Mouse (Mus musculus) liver, embryonic 12.5 days (tissue): ENCODE measurements at regions not wholly inside any gene's neighbourhood (a gene's known extent, or its start where the extent isn't known, plus 50 kb on each side); places are given as distances from the start of the nearest gene placed in this dataset.
"Not testable (repeated sequence)": the region's sequence is repeated elsewhere in the genome, so short reads cannot be mapped to it uniquely, and the experiment has no call there.

Source experiments
- ATAC-seq: fragments of 200-750 bp; cut with Nextera tagmentation; 2 replicates; pipeline ENCODE4 v1.8.0; 2017; ENCODE audit warnings: moderate number of reproducible peaks, mild to moderate bottlenecking, moderate library complexity
- H3K27ac ChIP-seq: fragments of 300-500 bp; sonication (generic); 2 replicates; pipeline ENCODE4 v1.5.1; 2016; ENCODE audit warnings: mild to moderate bottlenecking
- H3K27me3 ChIP-seq: fragments of 300-500 bp; sonication (generic); replicated peaks from 2 replicates; pipeline ENCODE4 v1.6.1; 2016; ENCODE audit warnings: mild to moderate bottlenecking, moderate library complexity
- H3K36me3 ChIP-seq: fragments of 300-500 bp; sonication (generic); 2 replicates; pipeline ENCODE4 v1.6.1; 2016; ENCODE audit warnings: mild to moderate bottlenecking, moderate library complexity
- H3K4me1 ChIP-seq: fragments of 300-500 bp; sonication (generic); 2 replicates; pipeline ENCODE4 v1.6.1; 2016
- H3K4me2 ChIP-seq: fragments of 300-500 bp; sonication (generic); 2 replicates; pipeline ENCODE4 v1.6.1; 2016; ENCODE audit warnings: mild to moderate bottlenecking, moderate library complexity
- H3K4me3 ChIP-seq: fragments of 300-500 bp; sonication (generic); 2 replicates; pipeline ENCODE4 v1.5.1; 2016; ENCODE audit warnings: mild to moderate bottlenecking, moderate library complexity
- H3K9ac ChIP-seq: fragments of 300-500 bp; sonication (generic); 2 replicates; pipeline ENCODE4 v1.6.1; 2016; ENCODE audit warnings: mild to moderate bottlenecking, moderate library complexity
- H3K9me3 ChIP-seq: fragments of 300-500 bp; sonication (generic); replicated peaks from 2 replicates; pipeline ENCODE4 v1.6.1; 2016; ENCODE audit warnings: mild to moderate bottlenecking, moderate library complexity
- WGBS: fragments of 180-500 bp; shearing (Covaris S2); methylation state at CpG from one replicate; pipeline ENCODE4 v1.1.7; 2016; ENCODE audit not compliant: insufficient replicate concordance; 5-methylcytosine and 5-hydroxymethylcytosine counted together

- not testable (repeated sequence) for H3K36me3 ChIP-seq, H3K27me3 ChIP-seq, ATAC-seq, H3K4me1 ChIP-seq, H3K27ac ChIP-seq, H3K9me3 ChIP-seq, H3K4me2 ChIP-seq, H3K9ac ChIP-seq, H3K4me3 ChIP-seq
- 75% methylated on average over 16 of the region's 16 CpGs for WGBS
Observed at GRCm38 (mm10) chr1:157622156-157622555, 115.6 kb downstream of the Sec16b start.

GRCm38 (mm10) chr1:157632586-157632985, 126.1 kb downstream of the Sec16b start:
- H3K4me3 ChIP-seq, result no peak overlapping the region

GRCm38 (mm10) chr1:157633470-157633869, 126.9 kb downstream of the Sec16b start:
- Histone ChIP-seq H3K4me3 (no peak overlapping the region), H3K27me3 (no peaks in the 10 kb centered on the region), H3K27ac (no peak overlapping the region), H3K4me2 (no peak overlapping the region), H3K4me1 (no peaks in the 10 kb centered on the region), H3K9me3 (no peaks in the 10 kb centered on the region), H3K9ac (no peak overlapping the region), H3K36me3 (no peaks in the 10 kb centered on the region)
- no peak for ATAC-seq
- WGBS, result 61% methylated on average over 6 of the region's 6 CpGs

More at GRCm38 (mm10) chr1:157632586-157632985, 126.1 kb downstream of the Sec16b start:
- Histone ChIP-seq H3K9ac (no peak overlapping the region), H3K27ac (no peak overlapping the region), H3K4me2 (no peak overlapping the region), H3K9me3 (no peaks in the 10 kb centered on the region), H3K27me3 (no peaks in the 10 kb centered on the region), H3K4me1 (no peaks in the 10 kb centered on the region), H3K36me3 (no peaks in the 10 kb centered on the region)
- ATAC-seq, result no peak
- 62% methylated on average over 3 of the region's 3 CpGs for WGBS

- 65% methylated on average over 6 of the region's 6 CpGs for WGBS
- Histone ChIP-seq H3K36me3 (no peaks in the 10 kb centered on the region), H3K27ac (no peak overlapping the region), H3K4me3 (no peak overlapping the region), H3K4me1 (no peaks in the 10 kb centered on the region), H3K9me3 (no peaks in the 10 kb centered on the region), H3K9ac (no peak overlapping the region), H3K4me2 (no peak overlapping the region), H3K27me3 (no peaks in the 10 kb centered on the region)
- no peak for ATAC-seq
Observed at GRCm38 (mm10) chr1:157635776-157636175, 129.2 kb downstream of the Sec16b start.

GRCm38 (mm10) chr1:157643524-157643923, 137.0 kb downstream of the Sec16b start:
- H3K4me1 ChIP-seq, result no peaks in the 10 kb centered on the region
- H3K4me2 ChIP-seq, result no peak overlapping the region
- no peaks in the 10 kb centered on the region for H3K36me3 ChIP-seq
- no peaks in the 10 kb centered on the region for H3K9me3 ChIP-seq
- no peak for ATAC-seq
- H3K27ac ChIP-seq, result no peak overlapping the region
- H3K9ac ChIP-seq, result no peak overlapping the region
- no peak overlapping the region for H3K4me3 ChIP-seq
- no peaks in the 10 kb centered on the region for H3K27me3 ChIP-seq
- WGBS, result 66% methylated on average over 6 of the region's 6 CpGs

- no peaks in the 10 kb centered on the region for H3K4me1 ChIP-seq
- no peaks in the 10 kb centered on the region for H3K27me3 ChIP-seq
- no peak overlapping the region for H3K4me2 ChIP-seq
- H3K9me3 ChIP-seq, result no peaks in the 10 kb centered on the region
- no peak overlapping the region for H3K4me3 ChIP-seq
- no peak overlapping the region for H3K27ac ChIP-seq
- no peak overlapping the region for H3K9ac ChIP-seq
- no peaks in the 10 kb centered on the region for H3K36me3 ChIP-seq
- ATAC-seq, result no peak
- WGBS, result 67% methylated on average over 8 of the region's 8 CpGs
Observed at GRCm38 (mm10) chr1:157645682-157646421, 139.3 kb downstream of the Sec16b start.

- H3K4me3 ChIP-seq, result no peak overlapping the region
- no peaks in the 10 kb centered on the region for H3K9me3 ChIP-seq
- WGBS, result 59% methylated on average over 4 of the region's 4 CpGs
- no peaks in the 10 kb centered on the region for H3K4me1 ChIP-seq
- no peak overlapping the region for H3K4me2 ChIP-seq
- no peaks in the 10 kb centered on the region for H3K36me3 ChIP-seq
- H3K27me3 ChIP-seq, result no peaks in the 10 kb centered on the region
- H3K9ac ChIP-seq, result no peak overlapping the region
- no peak overlapping the region for H3K27ac ChIP-seq
- ATAC-seq, result no peak
Observed at GRCm38 (mm10) chr1:157655446-157655845, 148.9 kb downstream of the Sec16b start.

- no peaks in the 10 kb centered on the region for H3K9me3 ChIP-seq
- H3K4me3 ChIP-seq, result no peak overlapping the region
- no peaks in the 10 kb centered on the region for H3K36me3 ChIP-seq
- H3K27ac ChIP-seq, result no peak overlapping the region
- ATAC-seq, result no peak
- no peak overlapping the region for H3K4me2 ChIP-seq
- no peaks in the 10 kb centered on the region for H3K27me3 ChIP-seq
- 65% methylated on average over 6 of the region's 6 CpGs for WGBS
- H3K4me1 ChIP-seq, result no peaks in the 10 kb centered on the region
- H3K9ac ChIP-seq, result no peak overlapping the region
Observed at GRCm38 (mm10) chr1:157669626-157670025, 163.1 kb downstream of the Sec16b start.

- H3K4me1 ChIP-seq, result 0 out of 2 replicates have a peak, but pooled peaks cover 10% of the 10 kb centered on the region
- no peak overlapping the region for H3K27ac ChIP-seq
- ATAC-seq, result no peak
- no peak overlapping the region for H3K4me2 ChIP-seq
- no peaks in the 10 kb centered on the region for H3K9me3 ChIP-seq
- no peak overlapping the region for H3K9ac ChIP-seq
- H3K27me3 ChIP-seq, result peaks cover 13% of the 10 kb centered on the region; the same call in 1 of the 2 replicates
- WGBS, result 39% methylated on average over 7 of the region's 7 CpGs
- no peaks in the 10 kb centered on the region for H3K36me3 ChIP-seq
- no peak overlapping the region for H3K4me3 ChIP-seq
Observed at GRCm38 (mm10) chr1:157684356-157684755, 177.8 kb downstream of the Sec16b start.

GRCm38 (mm10) chr1:157695198-157695597, 188.7 kb downstream of the Sec16b start:
- H3K9me3 ChIP-seq, result no peaks in the 10 kb centered on the region
- ATAC-seq, result peak; percentile 99
- peak overlapping the region; percentile 29 for H3K4me2 ChIP-seq
- H3K27me3 ChIP-seq, result no peaks in the 10 kb centered on the region
- peaks cover 34% of the 10 kb centered on the region for H3K4me1 ChIP-seq
- 16% methylated on average over 2 of the region's 2 CpGs for WGBS
- peak overlapping the region; percentile 84 for H3K27ac ChIP-seq
- H3K4me3 ChIP-seq, result no peak overlapping the region
- no peaks in the 10 kb centered on the region for H3K36me3 ChIP-seq
- no peak overlapping the region for H3K9ac ChIP-seq

GRCm38 (mm10) chr1:157703639-157704038, 197.1 kb downstream of the Sec16b start:
- 70% methylated on average over 6 of the region's 6 CpGs for WGBS
- no peak for ATAC-seq
- no peaks in the 10 kb centered on the region for H3K36me3 ChIP-seq
- H3K4me1 ChIP-seq, result no peaks in the 10 kb centered on the region
- H3K4me2 ChIP-seq, result no peak overlapping the region
- no peaks in the 10 kb centered on the region for H3K27me3 ChIP-seq
- H3K9ac ChIP-seq, result no peak overlapping the region
- no peaks in the 10 kb centered on the region for H3K9me3 ChIP-seq
- no peak overlapping the region for H3K27ac ChIP-seq
- H3K4me3 ChIP-seq, result no peak overlapping the region

- H3K4me3 ChIP-seq, result no peak overlapping the region
- no peak overlapping the region for H3K4me2 ChIP-seq
- H3K4me1 ChIP-seq, result no peaks in the 10 kb centered on the region
- 50% methylated on average over 4 of the region's 4 CpGs for WGBS
- no peak for ATAC-seq
- no peaks in the 10 kb centered on the region for H3K27me3 ChIP-seq
- no peak overlapping the region for H3K9ac ChIP-seq
- H3K9me3 ChIP-seq, result no peaks in the 10 kb centered on the region
- H3K27ac ChIP-seq, result no peak overlapping the region
- H3K36me3 ChIP-seq, result no peaks in the 10 kb centered on the region
Observed at GRCm38 (mm10) chr1:157705364-157705763, 198.8 kb downstream of the Sec16b start.

GRCm38 (mm10) chr1:157707256-157707655, 200.7 kb downstream of the Sec16b start:
- 75% methylated on average over 2 of the region's 2 CpGs for WGBS
- no peak overlapping the region for H3K27ac ChIP-seq
- H3K9me3 ChIP-seq, result no peaks in the 10 kb centered on the region
- H3K9ac ChIP-seq, result no peak overlapping the region
- no peak overlapping the region for H3K4me3 ChIP-seq
- no peaks in the 10 kb centered on the region for H3K27me3 ChIP-seq
- ATAC-seq, result no peak
- no peak overlapping the region for H3K4me2 ChIP-seq
- no peaks in the 10 kb centered on the region; the same call in 1 of the 2 replicates for H3K4me1 ChIP-seq
- no peaks in the 10 kb centered on the region for H3K36me3 ChIP-seq
